Mouse (Mus musculus): ENCODE data around the gene Camkmt.
A peak's percentile ranks its signal among the peaks of the same experiment; 100 is the strongest.

Camkmt gene

GRCm38 (mm10) chr17:85089621-85090020 lies 731 bp upstream of the Camkmt start:
- peak; percentile 24 for DNase-seq (ENCODE audit: low spot score)

- no peak for DNase-seq (ENCODE audit: low spot score)
Measured at GRCm38 (mm10) chr17:85091762-85092161, 1.4 kb downstream of the Camkmt start.

- no peak for DNase-seq (ENCODE audit: low spot score)
Measured at GRCm38 (mm10) chr17:85096396-85096795, 6.0 kb downstream of the Camkmt start.

GRCm38 (mm10) chr17:85098677-85099323 lies 8.4 kb downstream of the Camkmt start:
- no peak for DNase-seq (ENCODE audit: low spot score)

- DNase-seq (ENCODE audit: low spot score): no peak
Measured at GRCm38 (mm10) chr17:85100232-85100631, 9.9 kb downstream of the Camkmt start.

GRCm38 (mm10) chr17:85101751-85102150 lies 11.4 kb downstream of the Camkmt start:
- DNase-seq (ENCODE audit: low spot score): peak; percentile 47

- DNase-seq (ENCODE audit: low spot score): peak; percentile 47
Measured at GRCm38 (mm10) chr17:85103310-85103709, 13.0 kb downstream of the Camkmt start.

- DNase-seq (ENCODE audit: low spot score): no peak
Measured at GRCm38 (mm10) chr17:85110640-85111039, 20.3 kb downstream of the Camkmt start.

GRCm38 (mm10) chr17:85113441-85113840 lies 23.1 kb downstream of the Camkmt start:
- DNase-seq (ENCODE audit: low spot score): no peak

- peak; percentile 75 for DNase-seq (ENCODE audit: low spot score)
Measured at GRCm38 (mm10) chr17:85116643-85117042, 26.3 kb downstream of the Camkmt start.

- DNase-seq (ENCODE audit: low spot score): no peak
Measured at GRCm38 (mm10) chr17:85138393-85138792, 48.0 kb downstream of the Camkmt start.

GRCm38 (mm10) chr17:85141621-85142020 lies 51.3 kb downstream of the Camkmt start:
- DNase-seq (ENCODE audit: low spot score): no peak

GRCm38 (mm10) chr17:85142495-85143111 lies 52.3 kb downstream of the Camkmt start:
- peak; percentile 30 for DNase-seq (ENCODE audit: low spot score)

- no peak for DNase-seq (ENCODE audit: low spot score)
Measured at GRCm38 (mm10) chr17:85144141-85144540, 53.8 kb downstream of the Camkmt start.

GRCm38 (mm10) chr17:85148348-85148747 lies 58.0 kb downstream of the Camkmt start:
- no peak for DNase-seq (ENCODE audit: low spot score)

GRCm38 (mm10) chr17:85149211-85149738 lies 58.9 kb downstream of the Camkmt start:
- DNase-seq (ENCODE audit: low spot score): no peak

- DNase-seq (ENCODE audit: low spot score): no peak
Measured at GRCm38 (mm10) chr17:85151264-85151663, 60.9 kb downstream of the Camkmt start.

- DNase-seq (ENCODE audit: low spot score): no peak
Measured at GRCm38 (mm10) chr17:85158202-85158601, 67.8 kb downstream of the Camkmt start.

GRCm38 (mm10) chr17:85159526-85159925 lies 69.2 kb downstream of the Camkmt start:
- no peak for DNase-seq (ENCODE audit: low spot score)

- DNase-seq (ENCODE audit: low spot score): no peak
Measured at GRCm38 (mm10) chr17:85160786-85161185, 70.4 kb downstream of the Camkmt start.

- DNase-seq (ENCODE audit: low spot score): no peak
Measured at GRCm38 (mm10) chr17:85162569-85163271, 72.4 kb downstream of the Camkmt start.

- no peak for DNase-seq (ENCODE audit: low spot score)
Measured at GRCm38 (mm10) chr17:85163272-85163610, 72.9 kb downstream of the Camkmt start.

GRCm38 (mm10) chr17:85168761-85169160 lies 78.4 kb downstream of the Camkmt start:
- DNase-seq (ENCODE audit: low spot score): no peak
